Mouse (Mus musculus) limb, embryonic 11.5 days (tissue): ENCODE results near the gene 1810049J17Rik. TPM values are rescaled to one million over a fixed set of nuclear protein-coding genes. Genes with fewer than 3 reads are reported as not detected.

Experiments used
- ATAC-seq: fragments of 200-750 bp; cut with Nextera tagmentation; 2 replicates; pipeline ENCODE4 v1.8.0; 2017; ENCODE audit warnings: low read depth; ENCODE audit not compliant: insufficient number of reproducible peaks, low FRiP score, low TSS enrichment
- DNase-seq: peaks from one replicate; pipeline ENCODE4 v3.0.0-alpha.2; 2015; ENCODE audit warnings: low spot score
- H3K27ac ChIP-seq: fragments of 300-500 bp; sonication (generic); replicated peaks from 2 replicates; pipeline ENCODE4 v1.5.1; 2014; ENCODE audit warnings: low read depth, mild to moderate bottlenecking, low read length
- H3K27me3 ChIP-seq: fragments of 300-500 bp; sonication (generic); 2 replicates; pipeline ENCODE4 v1.6.1; 2014; ENCODE audit warnings: mild to moderate bottlenecking, low read length, mixed read lengths; ENCODE audit not compliant: control insufficient read depth, insufficient read depth
- H3K36me3 ChIP-seq: fragments of 300-500 bp; sonication (generic); 2 replicates; pipeline ENCODE4 v1.6.1; 2014; ENCODE audit warnings: mild to moderate bottlenecking, low read length, moderate library complexity, mixed read lengths; ENCODE audit not compliant: control insufficient read depth, insufficient read depth
- H3K4me1 ChIP-seq: fragments of 300-500 bp; sonication (generic); 2 replicates; pipeline ENCODE4 v1.6.1; 2014; ENCODE audit warnings: low read length, mixed read lengths; ENCODE audit not compliant: control insufficient read depth, insufficient read depth
- H3K4me2 ChIP-seq: fragments of 300-500 bp; sonication (generic); 2 replicates; pipeline ENCODE4 v1.6.1; 2014; ENCODE audit warnings: low read depth, mild to moderate bottlenecking, moderate library complexity; ENCODE audit not compliant: severe bottlenecking
- H3K4me3 ChIP-seq: fragments of 300-500 bp; sonication (generic); 2 replicates; pipeline ENCODE4 v1.5.1; 2014; ENCODE audit warnings: low read depth, low read length
- H3K9ac ChIP-seq: fragments of 300-500 bp; sonication (generic); 2 replicates; pipeline ENCODE4 v1.6.1; 2014; ENCODE audit warnings: mild to moderate bottlenecking, low read length
- H3K9me3 ChIP-seq: fragments of 300-500 bp; sonication (generic); 2 replicates; pipeline ENCODE4 v1.6.1; 2016; ENCODE audit warnings: low read length; ENCODE audit not compliant: control insufficient read depth
- WGBS: fragments of 180-500 bp; shearing (Covaris S2); extraction: QIAGEN DNeasy Blood & Tissue Kit; methylation state at CpG from one replicate; pipeline ENCODE4 v1.1.7; 2014; 5-methylcytosine and 5-hydroxymethylcytosine counted together
- polyA plus RNA-seq: library from polyadenylated mRNA; unstranded; fragments of >200 nt; fragmentation: Nextera tagmentation; extraction: Ambion mirVana; gene quantifications from 2 replicates; pipeline ENCODE4 v1.2.1, GENCODE M21; 2014

Gene 1810049J17Rik
- polyA plus RNA-seq, 1 experiment from 2014 or later, result 1.3 TPM

DNA sequence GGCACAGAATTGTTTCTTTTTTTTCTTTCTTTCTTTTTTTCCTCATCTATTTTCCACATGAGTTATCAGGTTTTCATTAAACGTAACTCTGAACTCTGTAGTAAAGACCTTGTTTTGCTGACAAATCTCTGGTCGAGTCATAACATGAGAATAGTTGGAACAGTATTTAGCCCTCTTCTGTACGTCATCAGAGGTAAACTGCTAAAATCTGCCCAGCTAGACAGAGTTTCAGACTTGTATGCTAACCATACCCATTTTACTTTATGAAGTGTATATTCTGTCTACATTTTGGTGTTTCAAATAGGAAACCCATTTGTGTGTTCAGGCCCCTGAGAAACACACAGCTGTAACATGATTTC is 16.1 kb upstream of the 1810049J17Rik start:
- H3K36me3 ChIP-seq, result no peaks in the 10 kb centered on the region; the same call in 1 of the 2 replicates
- no peak for DNase-seq
- H3K4me2 ChIP-seq, result no peak overlapping the region
- ATAC-seq, result no peak
- no peak overlapping the region for H3K9ac ChIP-seq
- no peaks in the 10 kb centered on the region for H3K4me1 ChIP-seq
- WGBS, result 95% methylated on average over 3 of the region's 3 CpGs
- H3K27ac ChIP-seq, result no peak overlapping the region
- no peak overlapping the region for H3K4me3 ChIP-seq
- no peaks in the 10 kb centered on the region for H3K27me3 ChIP-seq
- no peaks in the 10 kb centered on the region for H3K9me3 ChIP-seq

GRCm38 (mm10) chr15:12337030-12337778 is 15.5 kb upstream of the 1810049J17Rik start:
- Histone ChIP-seq H3K27me3 (no peaks in the 10 kb centered on the region), H3K9ac (no peak overlapping the region), H3K9me3 (no peaks in the 10 kb centered on the region), H3K36me3 (no peaks in the 10 kb centered on the region; the same call in 1 of the 2 replicates), H3K4me3 (no peak overlapping the region), H3K4me2 (no peak overlapping the region), H3K27ac (no peak overlapping the region), H3K4me1 (no peaks in the 10 kb centered on the region)
- DNase-seq (no peak), ATAC-seq (no peak)
- WGBS, result 90% methylated on average over 4 of the region's 4 CpGs

DNA sequence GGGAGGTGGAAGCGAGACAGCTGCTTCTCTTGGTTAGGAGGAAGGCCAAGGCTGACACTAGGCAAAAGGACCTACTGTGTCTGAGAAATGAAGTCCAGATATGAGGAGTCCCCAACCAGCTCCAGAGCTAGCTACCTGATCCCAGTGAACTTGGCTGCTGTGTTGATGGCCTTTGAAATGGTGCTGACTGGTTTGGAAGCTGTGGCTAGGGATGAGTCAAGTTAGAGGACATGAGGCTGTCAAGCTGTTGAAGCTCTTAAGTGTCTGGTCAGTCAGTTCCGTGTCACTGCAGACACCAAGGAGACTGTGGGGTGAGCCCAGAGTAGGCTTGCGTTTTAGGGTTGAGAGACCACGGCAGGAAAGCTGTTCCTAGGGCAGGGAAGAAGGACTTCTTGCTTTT is 12.7 kb upstream of the 1810049J17Rik start:
- 83% methylated on average over 4 of the region's 4 CpGs for WGBS

GRCm38 (mm10) chr15:12331300-12331699 is 9.6 kb upstream of the 1810049J17Rik start:
- no peak overlapping the region for H3K9ac ChIP-seq
- DNase-seq (no peak), ATAC-seq (no peak)
- no peak overlapping the region for H3K27ac ChIP-seq
- H3K4me3 ChIP-seq, result no peak overlapping the region
- H3K36me3 ChIP-seq, result no peaks in the 10 kb centered on the region; the same call in 1 of the 2 replicates
- no peaks in the 10 kb centered on the region for H3K4me1 ChIP-seq
- no peaks in the 10 kb centered on the region for H3K9me3 ChIP-seq
- no peak overlapping the region for H3K4me2 ChIP-seq
- H3K27me3 ChIP-seq, result no peaks in the 10 kb centered on the region
- 81% methylated on average over 1 of the region's 1 CpGs for WGBS

More for the DNA sequence above, 12.7 kb upstream of the 1810049J17Rik start:
- Histone ChIP-seq H3K27me3 (no peaks in the 10 kb centered on the region), H3K36me3 (no peaks in the 10 kb centered on the region; the same call in 1 of the 2 replicates), H3K9me3 (no peaks in the 10 kb centered on the region), H3K4me1 (no peaks in the 10 kb centered on the region), H3K4me2 (no peak overlapping the region), H3K27ac (no peak overlapping the region), H3K4me3 (no peak overlapping the region), H3K9ac (no peak overlapping the region)
- ATAC-seq, result no peak
- DNase-seq, result no peak

- ATAC-seq, result no peak
- no peak overlapping the region for H3K9ac ChIP-seq
- H3K4me3 ChIP-seq, result no peak overlapping the region
- no peak for DNase-seq
- no peaks in the 10 kb centered on the region for H3K27me3 ChIP-seq
- no peak overlapping the region for H3K4me2 ChIP-seq
- no peaks in the 10 kb centered on the region for H3K9me3 ChIP-seq
- no peak overlapping the region for H3K27ac ChIP-seq
- no peaks in the 10 kb centered on the region; the same call in 1 of the 2 replicates for H3K36me3 ChIP-seq
- H3K4me1 ChIP-seq, result no peaks in the 10 kb centered on the region
Measured at GRCm38 (mm10) chr15:12330892-12331291, 9.2 kb upstream of the 1810049J17Rik start.

DNA sequence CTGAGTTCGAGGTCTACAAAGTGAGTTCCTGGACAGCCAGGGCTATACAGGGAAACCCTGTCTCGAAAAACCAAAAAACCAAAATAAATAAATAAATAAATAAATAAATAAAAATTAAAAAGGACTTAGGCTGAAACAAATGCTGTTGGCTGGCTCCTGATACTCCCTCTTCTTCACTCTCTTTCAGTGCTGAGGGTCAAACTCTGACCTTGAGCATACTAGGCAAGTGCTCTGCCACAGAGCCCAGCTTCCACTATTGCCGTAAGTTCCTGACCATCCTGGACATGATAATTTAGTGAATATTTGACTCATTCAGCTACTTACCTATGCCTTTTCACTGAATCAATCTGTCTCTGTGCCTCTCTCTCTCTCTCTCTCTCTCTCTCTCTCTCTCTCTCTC is 8.7 kb upstream of the 1810049J17Rik start:
- no peaks in the 10 kb centered on the region for H3K4me1 ChIP-seq
- 93% methylated on average over 3 of the region's 3 CpGs for WGBS
- ATAC-seq (no peak), DNase-seq (no peak)
- H3K27me3 ChIP-seq, result no peaks in the 10 kb centered on the region
- H3K4me2 ChIP-seq, result no peak overlapping the region
- H3K27ac ChIP-seq, result no peak overlapping the region
- no peak overlapping the region for H3K4me3 ChIP-seq
- H3K9me3 ChIP-seq, result no peaks in the 10 kb centered on the region
- no peak overlapping the region for H3K9ac ChIP-seq
- no peaks in the 10 kb centered on the region; the same call in 1 of the 2 replicates for H3K36me3 ChIP-seq

DNA sequence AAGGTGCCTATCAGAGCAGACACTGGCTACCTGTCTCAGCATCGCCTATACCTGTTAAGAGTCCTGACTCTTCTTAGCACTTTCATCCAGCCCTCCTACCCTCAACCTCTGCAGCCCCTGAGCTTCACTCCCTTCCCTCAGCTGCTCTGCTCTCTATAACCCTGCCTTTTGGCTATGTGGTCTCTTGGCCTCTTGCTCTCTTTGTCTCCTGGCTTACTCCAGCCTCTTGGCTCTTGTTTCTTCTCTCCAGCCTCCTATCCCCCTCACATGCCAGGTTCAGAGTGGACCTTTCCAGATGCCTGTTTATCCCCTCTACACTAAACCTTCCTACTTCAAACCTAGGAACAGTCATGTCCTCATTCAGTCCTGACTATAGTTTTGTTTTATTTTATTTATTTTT is 2.6 kb upstream of the 1810049J17Rik start:
- Histone ChIP-seq H3K4me3 (no peak overlapping the region), H3K4me1 (0 out of 2 replicates have a peak, but pooled peaks cover 4% of the 10 kb centered on the region), H3K36me3 (no peaks in the 10 kb centered on the region; the same call in 1 of the 2 replicates), H3K27me3 (no peaks in the 10 kb centered on the region), H3K9ac (no peak overlapping the region), H3K9me3 (no peaks in the 10 kb centered on the region), H3K27ac (no peak overlapping the region), H3K4me2 (0 out of 2 replicates have a peak overlapping the region, but pooled peaks have one; percentile 8)
- WGBS, result 90% methylated on average over 1 of the region's 1 CpGs
- ATAC-seq (no peak), DNase-seq (no peak)

GRCm38 (mm10) chr15:12322676-12323402 is 1.1 kb upstream of the 1810049J17Rik start:
- no peak for DNase-seq
- Histone ChIP-seq H3K27me3 (no peaks in the 10 kb centered on the region), H3K4me3 (peak overlapping the region; percentile 93), H3K9ac (peak overlapping the region; percentile 96), H3K36me3 (no peaks in the 10 kb centered on the region; the same call in 1 of the 2 replicates), H3K9me3 (no peaks in the 10 kb centered on the region), H3K4me2 (peak overlapping the region; percentile 37), H3K27ac (no peak overlapping the region), H3K4me1 (0 out of 2 replicates have a peak, but pooled peaks cover 4% of the 10 kb centered on the region)
- 11% methylated on average over 9 of the region's 9 CpGs for WGBS
- no peak for ATAC-seq
